Mouse (Mus musculus): ENCODE measurements around the gene Nf1. TPM values are rescaled to one million over a fixed set of nuclear protein-coding genes. Genes with fewer than 3 reads are reported as not detected.

Gene Nf1
- polyA plus RNA-seq, 1 experiment from 2014 or later = 4.1 TPM

DNA sequence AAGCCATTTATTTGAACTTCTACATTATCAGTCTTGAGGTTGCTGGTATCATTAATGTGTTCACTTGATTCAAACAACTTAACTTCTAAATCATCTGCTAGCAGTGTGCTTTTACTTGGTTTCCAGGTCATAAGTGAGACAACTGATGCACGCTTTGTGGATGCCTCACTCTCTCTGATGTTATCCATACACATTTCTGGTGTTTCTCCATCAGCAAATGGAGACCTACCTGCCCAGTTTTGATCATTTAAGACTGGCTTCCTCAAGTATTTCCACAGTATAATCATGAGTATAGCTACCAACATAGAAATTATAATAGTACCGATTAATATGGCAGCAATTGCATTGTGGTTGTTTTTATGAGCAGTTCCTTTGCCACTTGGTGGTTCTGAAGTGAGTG, 176.3 kb downstream of the Nf1 start:
- Histone ChIP-seq H3K27me3 (ENCODE audit: control insufficient read depth, insufficient read depth, low read length) (no peaks in the 10 kb centered on the region), H3K4me1 (ENCODE audit: control insufficient read depth, insufficient read depth, low read length) (0 out of 2 replicates have a peak, but pooled peaks cover 2% of the 10 kb centered on the region), H3K9ac (ENCODE audit: low read length) (no peak overlapping the region), H3K36me3 (ENCODE audit: control insufficient read depth, insufficient read depth, low read length) (no peaks in the 10 kb centered on the region), H3K4me3 (replicated peaks; ENCODE audit: low read length) (no peak overlapping the region), H3K4me2 (ENCODE audit: low read depth, low read length) (no peak overlapping the region), H3K9me3 (replicated peaks; ENCODE audit: control insufficient read depth, low read length) (no peaks in the 10 kb centered on the region), H3K27ac (ENCODE audit: low read length) (no peak overlapping the region)
- 95% methylated on average over 2 of the region's 2 CpGs for WGBS
- ATAC-seq (ENCODE audit: insufficient read depth, low FRiP score) = no peak

- no peaks in the 10 kb centered on the region for H3K36me3 ChIP-seq (ENCODE audit: control insufficient read depth, insufficient read depth, low read length)
- no peak overlapping the region for H3K27ac ChIP-seq (ENCODE audit: low read length)
- H3K4me1 ChIP-seq (ENCODE audit: control insufficient read depth, insufficient read depth, low read length) = 0 out of 2 replicates have a peak, but pooled peaks cover 2% of the 10 kb centered on the region
- no peaks in the 10 kb centered on the region for H3K9me3 ChIP-seq (replicated peaks; ENCODE audit: control insufficient read depth, low read length)
- H3K4me2 ChIP-seq (ENCODE audit: low read depth, low read length) = no peak overlapping the region
- no peaks in the 10 kb centered on the region for H3K27me3 ChIP-seq (ENCODE audit: control insufficient read depth, insufficient read depth, low read length)
- ATAC-seq (ENCODE audit: insufficient read depth, low FRiP score) = no peak
- 64% methylated on average over 6 of the region's 6 CpGs for WGBS
- no peak overlapping the region for H3K4me3 ChIP-seq (replicated peaks; ENCODE audit: low read length)
- no peak overlapping the region for H3K9ac ChIP-seq (ENCODE audit: low read length)
Observed at GRCm38 (mm10) chr11:79519299-79519698, 179.8 kb downstream of the Nf1 start.

DNA sequence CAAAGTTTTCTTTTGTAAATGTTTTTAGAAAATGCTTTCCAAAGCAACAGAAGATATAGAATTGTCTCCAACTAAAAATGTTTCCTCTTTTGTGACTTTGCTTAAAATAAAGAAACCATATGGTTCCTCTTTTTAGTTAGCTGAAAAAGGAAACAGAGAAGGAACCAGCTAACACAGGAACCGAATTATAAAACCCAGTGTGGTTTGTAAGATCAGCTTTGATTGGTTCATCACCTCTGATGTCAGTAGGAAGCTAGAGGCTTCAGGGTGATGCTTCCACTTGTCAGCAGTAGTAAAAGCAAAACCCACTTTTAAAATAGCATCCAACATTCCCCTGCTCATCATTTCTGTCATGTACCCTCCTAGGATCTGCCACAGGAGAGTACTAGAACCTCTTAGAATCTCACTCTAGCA, 180.4 kb downstream of the Nf1 start:
- no peak overlapping the region for H3K4me2 ChIP-seq (ENCODE audit: low read depth, low read length)

DNA sequence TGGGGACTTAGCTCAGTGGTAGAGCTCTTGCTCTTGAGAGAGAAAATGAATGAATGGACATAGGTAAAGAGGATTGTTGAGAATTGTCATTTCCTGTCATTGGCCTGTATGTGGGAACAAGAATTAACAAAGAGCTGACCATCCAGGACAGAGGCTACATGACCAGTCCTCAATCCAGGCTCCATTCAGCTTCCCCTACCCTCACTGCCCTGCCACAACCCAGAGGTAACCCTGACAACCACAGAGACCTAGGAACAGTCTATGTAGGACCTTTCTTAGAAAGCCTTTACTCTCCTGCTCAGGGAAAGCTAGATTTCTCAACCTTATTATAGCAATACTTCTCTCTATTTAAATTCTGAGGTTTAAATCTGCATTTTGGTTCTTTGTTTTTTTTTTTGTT, 181.3 kb downstream of the Nf1 start:
- ATAC-seq (ENCODE audit: insufficient read depth, low FRiP score) = no peak
- H3K27ac ChIP-seq (ENCODE audit: low read length) = no peak overlapping the region
- no peaks in the 10 kb centered on the region for H3K9me3 ChIP-seq (replicated peaks; ENCODE audit: control insufficient read depth, low read length)
- 0 out of 2 replicates have a peak, but pooled peaks cover 2% of the 10 kb centered on the region for H3K4me1 ChIP-seq (ENCODE audit: control insufficient read depth, insufficient read depth, low read length)
- H3K4me2 ChIP-seq (ENCODE audit: low read depth, low read length) = no peak overlapping the region
- no peaks in the 10 kb centered on the region for H3K36me3 ChIP-seq (ENCODE audit: control insufficient read depth, insufficient read depth, low read length)
- H3K4me3 ChIP-seq (replicated peaks; ENCODE audit: low read length) = no peak overlapping the region
- H3K27me3 ChIP-seq (ENCODE audit: control insufficient read depth, insufficient read depth, low read length) = no peaks in the 10 kb centered on the region
- no peak overlapping the region for H3K9ac ChIP-seq (ENCODE audit: low read length)

More for the DNA sequence above, 180.4 kb downstream of the Nf1 start:
- Histone ChIP-seq H3K9ac (ENCODE audit: low read length) (no peak overlapping the region), H3K27ac (ENCODE audit: low read length) (no peak overlapping the region), H3K27me3 (ENCODE audit: control insufficient read depth, insufficient read depth, low read length) (no peaks in the 10 kb centered on the region), H3K9me3 (replicated peaks; ENCODE audit: control insufficient read depth, low read length) (no peaks in the 10 kb centered on the region), H3K4me1 (ENCODE audit: control insufficient read depth, insufficient read depth, low read length) (0 out of 2 replicates have a peak, but pooled peaks cover 2% of the 10 kb centered on the region), H3K4me3 (replicated peaks; ENCODE audit: low read length) (no peak overlapping the region), H3K36me3 (ENCODE audit: control insufficient read depth, insufficient read depth, low read length) (no peaks in the 10 kb centered on the region)
- ATAC-seq (ENCODE audit: insufficient read depth, low FRiP score) = no peak
- WGBS = 68% methylated on average over 1 of the region's 1 CpGs

DNA sequence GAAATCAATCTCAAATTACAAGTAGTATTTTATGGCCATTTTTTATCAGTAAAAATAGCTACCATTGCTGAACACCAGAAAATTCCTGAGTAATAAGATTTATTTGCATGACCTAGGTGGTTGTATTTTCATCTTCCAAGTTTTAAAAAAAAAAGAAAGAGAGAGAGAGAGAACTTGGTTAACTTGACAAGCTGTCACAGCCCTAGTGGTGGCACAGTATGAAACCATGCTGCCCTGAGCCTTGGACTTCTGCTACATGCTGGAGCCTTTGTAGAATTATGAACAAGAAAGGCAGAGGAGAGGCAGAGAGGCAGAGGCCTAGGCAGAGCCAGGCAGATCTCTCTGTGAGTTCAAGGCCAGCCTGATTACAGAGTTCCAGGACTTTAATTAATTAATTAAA, 182.4 kb downstream of the Nf1 start:
- no peak for ATAC-seq (ENCODE audit: insufficient read depth, low FRiP score)
- Histone ChIP-seq H3K27me3 (ENCODE audit: control insufficient read depth, insufficient read depth, low read length) (no peaks in the 10 kb centered on the region), H3K4me3 (replicated peaks; ENCODE audit: low read length) (no peak overlapping the region), H3K9ac (ENCODE audit: low read length) (no peak overlapping the region), H3K4me1 (ENCODE audit: control insufficient read depth, insufficient read depth, low read length) (0 out of 2 replicates have a peak, but pooled peaks cover 2% of the 10 kb centered on the region), H3K9me3 (replicated peaks; ENCODE audit: control insufficient read depth, low read length) (no peaks in the 10 kb centered on the region), H3K27ac (ENCODE audit: low read length) (no peak overlapping the region), H3K4me2 (ENCODE audit: low read depth, low read length) (no peak overlapping the region), H3K36me3 (ENCODE audit: control insufficient read depth, insufficient read depth, low read length) (no peaks in the 10 kb centered on the region)

- no peak overlapping the region for H3K4me2 ChIP-seq (ENCODE audit: low read depth, low read length)
- WGBS = 63% methylated on average over 1 of the region's 1 CpGs
Observed at GRCm38 (mm10) chr11:79522944-79523343, 183.5 kb downstream of the Nf1 start.

DNA sequence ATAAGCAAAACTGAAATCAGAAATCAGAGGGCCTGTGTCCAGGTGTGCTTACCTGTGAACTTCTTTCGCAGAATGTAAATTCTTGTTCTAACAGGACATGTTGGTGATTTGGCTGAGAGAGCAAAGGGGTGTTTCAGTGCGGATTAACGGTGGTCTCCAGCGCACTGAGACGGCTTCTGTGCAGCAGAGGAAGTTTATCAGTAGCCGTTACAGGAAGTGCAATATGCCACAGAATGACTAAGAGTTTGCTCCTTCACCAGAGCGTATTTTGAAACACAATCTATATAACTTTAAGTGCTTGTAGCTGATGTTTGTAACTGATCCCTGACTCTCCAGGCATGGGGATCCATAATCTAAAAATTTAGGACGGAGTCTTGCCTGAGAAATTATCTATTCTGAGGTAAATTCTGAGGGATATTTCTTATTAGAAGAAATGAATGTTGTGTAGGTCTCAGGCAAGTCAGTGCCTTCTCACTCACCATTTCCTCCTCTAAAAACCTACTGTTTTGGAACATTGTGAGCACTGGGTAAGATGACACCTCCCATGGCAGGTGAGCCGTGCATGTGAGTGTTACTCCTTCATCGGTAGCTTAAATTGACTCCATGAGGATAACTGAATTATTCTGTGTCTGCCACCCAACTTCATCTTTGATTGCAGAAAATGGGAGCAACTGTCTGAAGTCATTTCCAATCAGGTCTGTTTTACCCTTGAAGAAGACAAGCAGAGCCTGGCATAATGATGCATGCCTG, 184.2 kb downstream of the Nf1 start, which contains the start of gene Evi2b:
Gene Evi2b (minus strand): TSS at position 203 of the 750 bp plus-strand sequence.
- 66% methylated on average over 10 of the region's 10 CpGs for WGBS
- H3K9me3 ChIP-seq (replicated peaks; ENCODE audit: control insufficient read depth, low read length) = no peaks in the 10 kb centered on the region
- H3K27me3 ChIP-seq (ENCODE audit: control insufficient read depth, insufficient read depth, low read length) = no peaks in the 10 kb centered on the region
- H3K4me1 ChIP-seq (ENCODE audit: control insufficient read depth, insufficient read depth, low read length) = 0 out of 2 replicates have a peak, but pooled peaks cover 2% of the 10 kb centered on the region
- no peak within 1 kb of the TSS for H3K4me2 ChIP-seq (ENCODE audit: low read depth, low read length)
- no peaks in the 10 kb centered on the region for H3K36me3 ChIP-seq (ENCODE audit: control insufficient read depth, insufficient read depth, low read length)
- ATAC-seq (ENCODE audit: insufficient read depth, low FRiP score) = no peak
- H3K9ac ChIP-seq (ENCODE audit: low read length) = no peak within 1 kb of the TSS
- no peak within 1 kb of the TSS for H3K27ac ChIP-seq (ENCODE audit: low read length)
- no peak within 1 kb of the TSS for H3K4me3 ChIP-seq (replicated peaks; ENCODE audit: low read length)

More at GRCm38 (mm10) chr11:79522944-79523343, 183.5 kb downstream of the Nf1 start:
- Histone ChIP-seq H3K9me3 (replicated peaks; ENCODE audit: control insufficient read depth, low read length) (no peaks in the 10 kb centered on the region), H3K27me3 (ENCODE audit: control insufficient read depth, insufficient read depth, low read length) (no peaks in the 10 kb centered on the region), H3K4me1 (ENCODE audit: control insufficient read depth, insufficient read depth, low read length) (0 out of 2 replicates have a peak, but pooled peaks cover 2% of the 10 kb centered on the region), H3K27ac (ENCODE audit: low read length) (no peak overlapping the region), H3K9ac (ENCODE audit: low read length) (no peak overlapping the region), H3K4me3 (replicated peaks; ENCODE audit: low read length) (no peak overlapping the region), H3K36me3 (ENCODE audit: control insufficient read depth, insufficient read depth, low read length) (no peaks in the 10 kb centered on the region)
- no peak for ATAC-seq (ENCODE audit: insufficient read depth, low FRiP score)

DNA sequence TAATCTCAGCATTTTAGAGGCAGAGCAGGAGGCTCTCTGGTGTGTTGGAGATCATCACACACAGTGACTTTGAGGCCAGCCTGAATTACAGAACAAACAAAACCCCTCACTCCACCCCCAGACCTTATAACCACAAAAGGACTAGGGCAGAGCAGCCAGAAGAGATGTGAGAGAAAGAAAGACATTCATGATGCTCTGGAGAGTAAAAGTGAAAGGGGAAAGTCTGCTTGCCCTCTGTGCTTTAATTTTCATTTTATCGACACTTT, 184.8 kb downstream of the Nf1 start:
- H3K9me3 ChIP-seq (replicated peaks; ENCODE audit: control insufficient read depth, low read length) = no peaks in the 10 kb centered on the region
- no peak overlapping the region for H3K27ac ChIP-seq (ENCODE audit: low read length)
- no peak overlapping the region for H3K4me3 ChIP-seq (replicated peaks; ENCODE audit: low read length)
- H3K4me1 ChIP-seq (ENCODE audit: control insufficient read depth, insufficient read depth, low read length) = 0 out of 2 replicates have a peak, but pooled peaks cover 2% of the 10 kb centered on the region
- H3K36me3 ChIP-seq (ENCODE audit: control insufficient read depth, insufficient read depth, low read length) = no peaks in the 10 kb centered on the region
- no peak overlapping the region for H3K4me2 ChIP-seq (ENCODE audit: low read depth, low read length)
- H3K27me3 ChIP-seq (ENCODE audit: control insufficient read depth, insufficient read depth, low read length) = no peaks in the 10 kb centered on the region
- WGBS = 82% methylated on average over 1 of the region's 1 CpGs
- H3K9ac ChIP-seq (ENCODE audit: low read length) = no peak overlapping the region
- ATAC-seq (ENCODE audit: insufficient read depth, low FRiP score) = no peak

- Histone ChIP-seq H3K4me1 (ENCODE audit: control insufficient read depth, insufficient read depth, low read length) (no peaks in the 10 kb centered on the region), H3K9ac (ENCODE audit: low read length) (no peak overlapping the region), H3K36me3 (ENCODE audit: control insufficient read depth, insufficient read depth, low read length) (no peaks in the 10 kb centered on the region), H3K9me3 (replicated peaks; ENCODE audit: control insufficient read depth, low read length) (no peaks in the 10 kb centered on the region), H3K27me3 (ENCODE audit: control insufficient read depth, insufficient read depth, low read length) (no peaks in the 10 kb centered on the region), H3K4me2 (ENCODE audit: low read depth, low read length) (no peak overlapping the region), H3K4me3 (replicated peaks; ENCODE audit: low read length) (no peak overlapping the region), H3K27ac (ENCODE audit: low read length) (peak overlapping the region; percentile 46; the same call in 1 of the 2 replicates)
- WGBS = 85% methylated on average over 3 of the region's 3 CpGs
- no peak for ATAC-seq (ENCODE audit: insufficient read depth, low FRiP score)
Observed at GRCm38 (mm10) chr11:79526549-79526948, 187.1 kb downstream of the Nf1 start.

Measured in stomach, embryonic 16.5 days (tissue).